Mouse (Mus musculus) heart, embryonic 11.5 days (tissue): ENCODE measurements around the gene Cdk17. TPM values are rescaled to one million over a fixed set of nuclear protein-coding genes. Genes with fewer than 3 reads are reported as not detected.

Source experiments
- ATAC-seq: fragments of 200-750 bp; cut with Nextera tagmentation; replicated peaks from 2 replicates; pipeline ENCODE4 v1.8.0; 2017; ENCODE audit warnings: moderate library complexity; ENCODE audit not compliant: insufficient number of reproducible peaks, low FRiP score, low TSS enrichment
- H3K27ac ChIP-seq: fragments of 300-500 bp; sonication (generic); 2 replicates; pipeline ENCODE4 v1.5.1; 2014; ENCODE audit warnings: mild to moderate bottlenecking, low read depth, low read length
- H3K27me3 ChIP-seq: fragments of 300-500 bp; sonication (generic); 2 replicates; pipeline ENCODE4 v1.6.1; 2014; ENCODE audit warnings: mild to moderate bottlenecking, low read length, mixed read lengths; ENCODE audit not compliant: control insufficient read depth, insufficient read depth
- H3K36me3 ChIP-seq: fragments of 300-500 bp; sonication (generic); 2 replicates; pipeline ENCODE4 v1.6.1; 2014; ENCODE audit warnings: mild to moderate bottlenecking, low read length, moderate library complexity, mixed read lengths; ENCODE audit not compliant: control insufficient read depth, insufficient read depth
- H3K4me1 ChIP-seq: fragments of 300-500 bp; sonication (generic); 2 replicates; pipeline ENCODE4 v1.6.1; 2014; ENCODE audit warnings: low read length; ENCODE audit not compliant: control insufficient read depth, insufficient read depth
- H3K4me2 ChIP-seq: fragments of 300-500 bp; sonication (generic); 2 replicates; pipeline ENCODE4 v1.6.1; 2014; ENCODE audit warnings: mild to moderate bottlenecking, moderate library complexity
- H3K4me3 ChIP-seq: fragments of 300-500 bp; sonication (generic); 2 replicates; pipeline ENCODE4 v1.5.1; 2014; ENCODE audit warnings: low read depth, low read length
- H3K9ac ChIP-seq: fragments of 300-500 bp; sonication (generic); 2 replicates; pipeline ENCODE4 v1.6.1; 2014; ENCODE audit warnings: mild to moderate bottlenecking, low read depth, low read length, moderate library complexity
- H3K9me3 ChIP-seq: fragments of 300-500 bp; sonication (generic); replicated peaks from 2 replicates; pipeline ENCODE4 v1.6.1; 2016; ENCODE audit warnings: low read length; ENCODE audit not compliant: control insufficient read depth
- WGBS: fragments of 180-500 bp; shearing (Covaris S2); extraction: QIAGEN DNeasy Blood & Tissue Kit; methylation state at CpG from one replicate; pipeline ENCODE4 v1.1.7; 2014; ENCODE audit not compliant: insufficient replicate concordance; 5-methylcytosine and 5-hydroxymethylcytosine counted together
- polyA plus RNA-seq: library from polyadenylated mRNA; unstranded; fragments of >200 nt; fragmentation: Nextera tagmentation; extraction: Ambion mirVana; gene quantifications from 2 replicates; pipeline ENCODE4 v1.2.1, GENCODE M21; 2014

The Cdk17 gene
- polyA plus RNA-seq, 1 experiment from 2014 or later: 21.0 TPM

- Histone ChIP-seq H3K4me1 (no peaks in the 10 kb centered on the region), H3K27ac (no peak overlapping the region), H3K36me3 (no peaks in the 10 kb centered on the region), H3K9ac (no peak overlapping the region), H3K4me3 (no peak overlapping the region), H3K27me3 (no peaks in the 10 kb centered on the region), H3K4me2 (no peak overlapping the region), H3K9me3 (no peaks in the 10 kb centered on the region)
- WGBS: 84% methylated on average over 9 of the region's 9 CpGs
- no peak for ATAC-seq
These were observed 28.7 kb upstream of the Cdk17 start for GRCm38 (mm10) chr10:93131865-93132566.

DNA sequence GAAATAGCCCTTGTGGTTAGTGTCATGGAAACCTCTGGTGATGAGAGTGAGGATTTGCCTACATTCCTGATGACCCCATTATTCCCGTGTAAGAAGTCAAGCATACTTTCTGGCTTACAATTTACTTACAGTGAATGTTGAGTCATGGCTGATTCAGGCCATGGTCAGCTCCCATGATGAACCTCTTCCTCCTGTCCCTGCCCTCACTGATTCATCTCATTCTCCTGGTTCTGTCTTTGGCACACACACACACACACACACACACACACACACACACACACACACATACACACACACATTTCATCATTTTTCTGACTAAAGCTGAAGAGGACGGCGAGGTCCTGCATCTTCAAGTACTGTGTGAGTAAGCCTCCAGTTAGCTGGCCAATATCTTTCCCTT lies 21.9 kb upstream of the Cdk17 start:
- WGBS: 79% methylated on average over 3 of the region's 3 CpGs
- H3K36me3 ChIP-seq: no peaks in the 10 kb centered on the region
- no peak overlapping the region for H3K27ac ChIP-seq
- H3K4me1 ChIP-seq: peaks cover 3% of the 10 kb centered on the region; the same call in 1 of the 2 replicates
- no peak for ATAC-seq
- no peaks in the 10 kb centered on the region for H3K27me3 ChIP-seq
- no peak overlapping the region for H3K4me2 ChIP-seq
- no peaks in the 10 kb centered on the region for H3K9me3 ChIP-seq
- H3K9ac ChIP-seq: no peak overlapping the region
- H3K4me3 ChIP-seq: no peak overlapping the region

DNA sequence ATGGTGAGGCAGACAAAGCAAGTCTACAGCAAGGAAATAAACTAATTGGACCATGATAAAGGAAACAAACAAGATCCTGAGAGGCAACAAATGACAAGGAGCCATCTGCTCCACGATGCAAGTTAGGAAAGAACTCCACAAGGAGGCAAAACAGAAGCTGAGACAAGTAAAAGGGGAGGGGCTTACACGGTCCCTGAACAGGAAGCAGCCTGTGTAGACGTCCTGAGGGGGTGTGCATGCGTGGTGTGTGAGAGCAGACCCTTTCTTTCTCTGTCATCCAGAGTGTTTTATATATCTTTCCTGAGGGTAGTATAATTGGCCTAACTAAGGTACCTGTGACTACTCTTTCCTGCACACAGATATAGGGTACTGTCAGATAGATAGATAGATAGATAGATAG lies 19.9 kb upstream of the Cdk17 start:
- WGBS: 57% methylated on average over 4 of the region's 4 CpGs
- Histone ChIP-seq H3K4me3 (no peak overlapping the region), H3K36me3 (no peaks in the 10 kb centered on the region), H3K27me3 (no peaks in the 10 kb centered on the region), H3K4me2 (no peak overlapping the region), H3K9me3 (no peaks in the 10 kb centered on the region), H3K4me1 (peaks cover 4% of the 10 kb centered on the region; the same call in 1 of the 2 replicates), H3K9ac (no peak overlapping the region), H3K27ac (no peak overlapping the region)
- ATAC-seq: no peak

GRCm38 (mm10) chr10:93142600-93143284 lies 17.9 kb upstream of the Cdk17 start:
- ATAC-seq: no peak
- H3K27me3 ChIP-seq: no peaks in the 10 kb centered on the region
- H3K4me2 ChIP-seq: peak overlapping the region; percentile 60
- 45% methylated on average over 8 of the region's 8 CpGs for WGBS
- no peaks in the 10 kb centered on the region for H3K36me3 ChIP-seq
- H3K4me3 ChIP-seq: peak overlapping the region; percentile 34
- peak overlapping the region; percentile 84 for H3K27ac ChIP-seq
- no peaks in the 10 kb centered on the region for H3K9me3 ChIP-seq
- 0 out of 2 replicates have a peak overlapping the region, but pooled peaks have one; percentile 39 for H3K9ac ChIP-seq
- H3K4me1 ChIP-seq: peaks cover 4% of the 10 kb centered on the region; the same call in 1 of the 2 replicates

GRCm38 (mm10) chr10:93143285-93143985 lies 17.2 kb upstream of the Cdk17 start:
- Histone ChIP-seq H3K27me3 (no peaks in the 10 kb centered on the region), H3K4me1 (peaks cover 4% of the 10 kb centered on the region; the same call in 1 of the 2 replicates), H3K9me3 (no peaks in the 10 kb centered on the region), H3K9ac (no peak overlapping the region; the same call in 1 of the 2 replicates), H3K4me3 (peak overlapping the region; percentile 34), H3K36me3 (no peaks in the 10 kb centered on the region), H3K27ac (peak overlapping the region; percentile 84), H3K4me2 (peak overlapping the region; percentile 60)
- ATAC-seq: peak; percentile 77; the same call in 1 of the 2 replicates
- WGBS: 20% methylated on average over 18 of the region's 18 CpGs

GRCm38 (mm10) chr10:93143986-93144314 lies 16.7 kb upstream of the Cdk17 start:
- Histone ChIP-seq H3K27ac (peak overlapping the region; percentile 84), H3K4me2 (peak overlapping the region; percentile 60), H3K9me3 (no peaks in the 10 kb centered on the region), H3K27me3 (no peaks in the 10 kb centered on the region), H3K4me3 (peak overlapping the region; percentile 34; the same call in 1 of the 2 replicates), H3K9ac (no peak overlapping the region), H3K36me3 (no peaks in the 10 kb centered on the region), H3K4me1 (peaks cover 4% of the 10 kb centered on the region; the same call in 1 of the 2 replicates)
- 59% methylated on average over 6 of the region's 6 CpGs for WGBS
- ATAC-seq: no peak

DNA sequence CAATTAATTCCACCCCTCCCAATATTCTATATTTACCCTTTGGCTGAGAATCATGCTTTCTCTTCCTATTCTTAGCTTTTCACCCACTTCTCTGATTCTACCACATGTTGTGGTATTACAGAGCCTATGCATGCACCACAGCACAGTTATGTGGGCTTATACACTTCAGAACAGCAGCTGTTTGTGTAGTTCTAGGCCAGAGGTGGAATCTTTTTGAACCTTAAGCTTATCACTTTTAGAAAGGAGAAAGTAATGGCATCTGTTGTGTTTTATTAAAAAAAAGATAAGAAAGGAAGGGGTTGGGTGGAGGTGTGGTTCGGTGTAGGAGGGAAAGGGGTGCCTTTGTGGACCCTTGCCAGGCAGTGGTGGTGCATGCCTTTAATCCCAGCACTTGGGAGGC lies 16.1 kb upstream of the Cdk17 start:
- Histone ChIP-seq H3K9ac (no peak overlapping the region), H3K9me3 (no peaks in the 10 kb centered on the region), H3K4me3 (no peak overlapping the region), H3K4me2 (no peak overlapping the region), H3K36me3 (no peaks in the 10 kb centered on the region), H3K4me1 (peaks cover 4% of the 10 kb centered on the region; the same call in 1 of the 2 replicates), H3K27me3 (no peaks in the 10 kb centered on the region), H3K27ac (no peak overlapping the region)
- 65% methylated on average over 1 of the region's 1 CpGs for WGBS
- ATAC-seq: no peak

GRCm38 (mm10) chr10:93145088-93145487 lies 15.6 kb upstream of the Cdk17 start:
- peaks cover 4% of the 10 kb centered on the region; the same call in 1 of the 2 replicates for H3K4me1 ChIP-seq
- H3K4me3 ChIP-seq: no peak overlapping the region
- no peaks in the 10 kb centered on the region for H3K36me3 ChIP-seq
- H3K27ac ChIP-seq: no peak overlapping the region
- H3K27me3 ChIP-seq: no peaks in the 10 kb centered on the region
- WGBS: 74% methylated on average over 10 of the region's 10 CpGs
- no peak for ATAC-seq
- no peak overlapping the region for H3K4me2 ChIP-seq
- no peak overlapping the region for H3K9ac ChIP-seq
- H3K9me3 ChIP-seq: no peaks in the 10 kb centered on the region
